Mouse (Mus musculus): ENCODE results near the gene Snx19. TPM values are rescaled to one million over a fixed set of nuclear protein-coding genes. Genes with fewer than 3 reads are reported as not detected.

The Snx19 gene
- polyA plus RNA-seq, 1 experiment from 2014 or later: 23.0 TPM

DNA sequence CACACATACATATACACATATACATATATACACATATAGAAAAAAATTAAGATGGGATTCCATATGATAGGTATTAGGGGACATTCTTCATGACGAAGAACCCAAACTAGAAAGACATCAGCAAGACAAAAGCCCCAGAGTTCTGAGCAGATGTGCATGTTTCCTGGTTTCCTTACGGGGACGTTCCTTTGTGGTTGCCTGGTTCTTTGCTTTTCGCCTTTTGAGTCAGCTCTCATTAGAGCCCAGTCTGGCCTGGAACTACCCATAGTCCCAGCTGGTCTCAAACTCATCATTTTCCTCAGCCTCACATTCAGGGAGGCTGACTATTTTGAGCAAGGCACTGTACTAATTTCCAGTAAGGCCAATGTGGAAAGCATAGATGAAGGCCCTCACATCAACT lies 7.0 kb downstream of the Snx19 start:
- TF ChIP-seq CTCF (IDR thresholded peaks at IDR 0.05; ENCODE audit: low read depth): no peak
- Histone ChIP-seq H3K36me3 (ENCODE audit: insufficient read depth) (peaks cover 62% of the 10 kb centered on the region), H3K9me3 (ENCODE audit: low read depth, low read length) (no peaks in the 10 kb centered on the region), H3K4me3 (ENCODE audit: low read depth, low read length) (no peak overlapping the region), H3K4me2 (no peak overlapping the region), H3K27ac (ENCODE audit: low read depth) (no peak overlapping the region), H3K4me1 (ENCODE audit: insufficient read depth) (0 out of 2 replicates have a peak, but pooled peaks cover 2% of the 10 kb centered on the region), H3K27me3 (ENCODE audit: insufficient read depth, low read length) (no peaks in the 10 kb centered on the region), H3K9ac (no peak overlapping the region)
- ATAC-seq (ENCODE audit: insufficient read depth) (no peak), DNase-seq (no peak)
- WGBS: 94% methylated on average over 4 of the region's 4 CpGs

DNA sequence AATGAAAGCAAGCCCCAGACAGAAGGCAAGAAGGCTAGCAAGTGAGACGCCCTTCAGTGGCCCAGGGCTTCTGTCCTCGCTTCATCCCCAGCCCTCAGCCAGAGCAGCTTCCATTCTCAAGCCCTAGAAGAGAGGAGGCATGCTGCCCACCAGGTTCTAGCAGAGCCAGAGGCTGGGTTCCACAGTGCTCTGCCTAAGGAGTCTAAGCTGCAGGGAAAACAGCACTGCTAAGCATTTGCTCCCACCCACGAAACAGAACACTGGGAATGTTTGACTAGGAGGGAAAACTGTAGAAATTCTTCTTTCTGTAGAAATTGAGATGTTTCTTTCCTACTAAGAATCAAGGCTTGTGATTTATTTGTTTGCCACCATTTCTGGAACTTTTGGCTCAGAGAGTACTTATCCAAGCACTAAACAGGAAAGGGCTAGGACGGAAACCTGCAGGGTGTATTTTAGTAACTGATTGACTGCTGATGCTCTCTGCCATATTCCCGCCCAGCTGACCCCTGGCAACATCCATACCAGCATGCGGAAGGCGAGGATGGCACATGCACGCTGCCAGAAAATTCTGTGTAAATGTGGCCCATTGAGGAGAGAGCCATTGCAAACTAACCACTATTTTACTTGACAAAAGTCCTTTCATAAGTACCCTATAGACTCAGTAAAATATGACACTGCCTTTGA lies 9.1 kb downstream of the Snx19 start:
- 92% methylated on average over 8 of the region's 8 CpGs for WGBS
- peaks cover 79% of the 10 kb centered on the region for H3K36me3 ChIP-seq (ENCODE audit: insufficient read depth)
- H3K27me3 ChIP-seq (ENCODE audit: insufficient read depth, low read length): no peaks in the 10 kb centered on the region
- TF ChIP-seq CTCF (IDR thresholded peaks at IDR 0.05; ENCODE audit: low read depth): no peak
- H3K4me2 ChIP-seq: no peak overlapping the region
- ATAC-seq (ENCODE audit: insufficient read depth) (no peak), DNase-seq (no peak)
- no peak overlapping the region for H3K9ac ChIP-seq
- no peaks in the 10 kb centered on the region for H3K9me3 ChIP-seq (ENCODE audit: low read depth, low read length)
- H3K4me3 ChIP-seq (ENCODE audit: low read depth, low read length): no peak overlapping the region
- H3K27ac ChIP-seq (ENCODE audit: low read depth): no peak overlapping the region
- no peaks in the 10 kb centered on the region for H3K4me1 ChIP-seq (ENCODE audit: insufficient read depth)

DNA sequence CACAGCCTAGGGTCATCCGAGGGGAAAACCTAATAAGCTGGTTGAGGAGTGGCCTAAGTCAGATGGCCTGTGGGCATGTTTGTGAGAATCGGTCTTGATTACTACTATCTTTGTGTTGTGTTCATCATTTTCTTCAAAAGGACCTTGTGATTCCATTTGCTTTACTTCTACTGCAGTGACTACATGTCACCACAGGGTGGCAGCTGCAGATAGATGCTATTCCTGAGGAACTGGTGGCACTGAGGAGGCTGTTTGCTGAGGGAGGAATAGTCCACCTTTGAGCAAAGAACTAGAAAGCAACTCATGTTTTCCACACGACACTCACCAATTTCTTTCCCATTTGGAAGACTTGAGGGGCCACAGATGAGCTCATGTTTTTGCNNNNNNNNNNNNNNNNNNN lies 11.6 kb downstream of the Snx19 start:
- 60% methylated on average over 3 of the region's 3 CpGs for WGBS
- ATAC-seq (ENCODE audit: insufficient read depth) (no peak), DNase-seq (peak; percentile 70)
- Histone ChIP-seq H3K27me3 (ENCODE audit: insufficient read depth, low read length) (no peaks in the 10 kb centered on the region), H3K4me2 (no peak overlapping the region), H3K4me1 (ENCODE audit: insufficient read depth) (no peaks in the 10 kb centered on the region), H3K9ac (no peak overlapping the region), H3K4me3 (ENCODE audit: low read depth, low read length) (no peak overlapping the region), H3K9me3 (ENCODE audit: low read depth, low read length) (no peaks in the 10 kb centered on the region), H3K27ac (ENCODE audit: low read depth) (no peak overlapping the region), H3K36me3 (ENCODE audit: insufficient read depth) (peaks cover 79% of the 10 kb centered on the region)
- TF ChIP-seq CTCF (IDR thresholded peaks at IDR 0.05; ENCODE audit: low read depth): peak; percentile 82

DNA sequence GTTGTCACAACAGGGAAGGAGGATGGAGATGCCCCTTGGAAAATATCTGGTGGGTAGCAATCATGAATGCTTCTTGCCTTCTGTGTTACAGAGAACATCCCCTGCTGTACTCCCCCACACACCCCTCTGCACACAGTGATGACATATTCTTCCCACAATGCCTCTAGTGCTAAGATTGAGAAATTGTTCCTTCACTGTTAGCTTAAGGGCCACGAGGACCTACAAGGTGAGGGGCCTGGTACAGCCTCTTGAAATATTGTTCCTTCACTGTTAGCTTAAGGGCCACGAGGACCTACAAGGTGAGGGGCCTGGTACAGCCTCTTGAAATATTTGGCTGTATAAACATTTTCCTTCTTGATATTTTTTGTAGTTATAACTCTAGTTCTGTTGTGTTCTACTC lies 14.9 kb downstream of the Snx19 start:
- Histone ChIP-seq H3K36me3 (ENCODE audit: insufficient read depth) (peaks cover 57% of the 10 kb centered on the region), H3K27ac (ENCODE audit: low read depth) (no peak overlapping the region), H3K9ac (no peak overlapping the region), H3K9me3 (ENCODE audit: low read depth, low read length) (no peaks in the 10 kb centered on the region), H3K4me1 (ENCODE audit: insufficient read depth) (peaks cover 2% of the 10 kb centered on the region; the same call in 1 of the 2 replicates), H3K4me2 (no peak overlapping the region), H3K4me3 (ENCODE audit: low read depth, low read length) (no peak overlapping the region), H3K27me3 (ENCODE audit: insufficient read depth, low read length) (no peaks in the 10 kb centered on the region)
- ATAC-seq (ENCODE audit: insufficient read depth) (no peak), DNase-seq (no peak)
- no peak for TF ChIP-seq CTCF (IDR thresholded peaks at IDR 0.05; ENCODE audit: low read depth)
- 61% methylated on average over 2 of the region's 2 CpGs for WGBS

DNA sequence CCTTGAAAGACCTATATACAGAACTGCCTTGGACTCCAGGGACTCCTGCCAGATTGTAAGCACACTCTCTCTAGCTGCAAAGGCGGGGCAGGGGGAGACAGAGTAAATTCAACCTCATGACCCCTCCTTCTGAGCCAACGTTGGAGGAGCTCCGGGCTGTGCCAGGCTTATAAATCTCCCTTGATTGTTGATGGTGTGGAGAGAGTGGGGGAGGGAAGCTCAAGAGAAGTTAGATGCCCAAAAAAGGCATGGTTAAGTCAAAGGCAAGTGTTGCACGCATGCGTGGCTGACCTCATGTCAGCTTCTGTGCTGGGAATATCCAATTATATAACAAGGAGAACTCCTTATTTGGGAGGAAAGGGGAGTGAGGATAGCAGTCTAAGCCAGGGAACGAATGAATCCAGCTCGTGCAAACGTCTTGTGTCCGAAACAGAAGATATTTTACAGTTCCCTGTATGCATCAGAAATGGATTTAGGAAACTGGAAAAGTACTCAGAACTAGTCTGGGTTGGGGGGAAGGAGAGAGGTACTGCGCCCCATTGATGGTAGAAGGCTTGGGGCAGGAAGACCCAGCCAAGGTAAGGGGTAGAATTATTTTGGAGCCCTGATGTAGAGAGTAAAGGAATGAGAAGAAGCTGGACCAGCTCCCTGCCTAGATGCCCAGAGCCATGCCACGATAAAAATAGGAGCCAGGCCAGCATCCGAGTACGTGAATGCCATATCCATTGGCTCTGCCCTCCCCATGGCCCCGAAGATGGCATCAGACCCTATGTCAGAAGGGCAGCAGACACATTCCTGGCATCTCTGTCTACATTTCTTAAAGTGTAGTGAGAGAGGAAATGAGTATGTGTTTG lies 18.6 kb downstream of the Snx19 start:
- Histone ChIP-seq H3K4me2 (no peak overlapping the region), H3K27me3 (ENCODE audit: insufficient read depth, low read length) (no peaks in the 10 kb centered on the region), H3K9me3 (ENCODE audit: low read depth, low read length) (no peaks in the 10 kb centered on the region), H3K4me3 (ENCODE audit: low read depth, low read length) (no peak overlapping the region), H3K27ac (ENCODE audit: low read depth) (peak overlapping the region; percentile 80; the same call in 1 of the 2 replicates), H3K36me3 (ENCODE audit: insufficient read depth) (peaks cover 35% of the 10 kb centered on the region), H3K9ac (no peak overlapping the region), H3K4me1 (ENCODE audit: insufficient read depth) (peaks cover 2% of the 10 kb centered on the region; the same call in 1 of the 2 replicates)
- DNase-seq (peak; percentile 87), ATAC-seq (ENCODE audit: insufficient read depth) (peak; percentile 94)
- no peak for TF ChIP-seq CTCF (IDR thresholded peaks at IDR 0.05; ENCODE audit: low read depth)
- WGBS: 54% methylated on average over 14 of the region's 14 CpGs

DNA sequence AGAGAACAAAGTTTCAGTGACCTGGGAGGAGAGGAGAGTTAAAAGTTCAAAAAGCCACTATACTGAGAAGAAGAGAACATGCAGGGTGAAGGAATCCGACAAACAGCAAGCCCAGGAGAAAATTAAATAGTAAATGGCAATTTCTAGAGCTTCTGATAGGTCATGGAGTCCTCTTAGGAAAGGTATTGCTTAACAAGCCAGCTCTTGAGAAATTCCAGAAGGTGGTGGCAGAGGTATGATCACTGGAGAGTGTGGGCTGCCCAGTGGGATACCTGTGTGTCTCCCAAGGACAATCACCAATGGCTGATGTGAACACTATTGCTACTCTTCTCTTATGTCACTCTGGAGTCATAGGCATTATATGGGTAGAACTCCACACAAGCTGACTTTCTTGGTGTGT lies 19.2 kb downstream of the Snx19 start:
- Histone ChIP-seq H3K36me3 (ENCODE audit: insufficient read depth) (peaks cover 32% of the 10 kb centered on the region), H3K4me3 (ENCODE audit: low read depth, low read length) (no peak overlapping the region), H3K27ac (ENCODE audit: low read depth) (peak overlapping the region; percentile 80; the same call in 1 of the 2 replicates), H3K4me1 (ENCODE audit: insufficient read depth) (peaks cover 2% of the 10 kb centered on the region; the same call in 1 of the 2 replicates), H3K9ac (no peak overlapping the region), H3K27me3 (ENCODE audit: insufficient read depth, low read length) (no peaks in the 10 kb centered on the region), H3K9me3 (ENCODE audit: low read depth, low read length) (no peaks in the 10 kb centered on the region), H3K4me2 (no peak overlapping the region)
- 85% methylated on average over 1 of the region's 1 CpGs for WGBS
- ATAC-seq (ENCODE audit: insufficient read depth) (no peak), DNase-seq (no peak)
- TF ChIP-seq CTCF (IDR thresholded peaks at IDR 0.05; ENCODE audit: low read depth): no peak

DNA sequence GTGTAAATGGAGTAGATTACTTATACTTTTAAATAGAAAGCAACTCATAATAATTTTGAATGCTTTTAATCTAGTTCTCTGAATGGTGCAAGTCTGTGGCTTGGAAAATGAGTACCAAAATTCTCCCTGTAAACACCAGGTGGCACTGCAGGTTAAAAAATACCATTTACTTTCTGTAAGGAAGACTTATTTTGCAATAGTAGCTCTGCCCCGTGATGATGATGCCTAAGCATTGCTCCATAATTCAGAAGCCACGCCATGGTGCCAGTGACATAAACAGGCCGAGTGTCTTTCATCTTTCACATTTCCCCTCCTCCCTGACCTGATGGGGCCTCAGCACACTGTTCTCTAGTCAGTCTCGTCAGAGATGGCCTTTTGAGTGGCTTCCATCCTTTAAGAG lies 21.6 kb downstream of the Snx19 start:
- WGBS: 37% methylated on average over 4 of the region's 4 CpGs
- no peak overlapping the region for H3K4me2 ChIP-seq
- DNase-seq (peak; percentile 80), ATAC-seq (ENCODE audit: insufficient read depth) (no peak)
- peaks cover 2% of the 10 kb centered on the region; the same call in 1 of the 2 replicates for H3K4me1 ChIP-seq (ENCODE audit: insufficient read depth)
- H3K9ac ChIP-seq: no peak overlapping the region
- H3K27me3 ChIP-seq (ENCODE audit: insufficient read depth, low read length): no peaks in the 10 kb centered on the region
- no peak overlapping the region for H3K4me3 ChIP-seq (ENCODE audit: low read depth, low read length)
- H3K9me3 ChIP-seq (ENCODE audit: low read depth, low read length): no peaks in the 10 kb centered on the region
- H3K27ac ChIP-seq (ENCODE audit: low read depth): no peak overlapping the region
- H3K36me3 ChIP-seq (ENCODE audit: insufficient read depth): peaks cover 32% of the 10 kb centered on the region
- peak; percentile 57 for TF ChIP-seq CTCF (IDR thresholded peaks at IDR 0.05; ENCODE audit: low read depth)
